Mouse (Mus musculus) heart, postnatal 14 days (tissue): ENCODE measurements at regions not wholly inside any gene's neighbourhood (a gene's known extent, or its start where the extent isn't known, plus 50 kb on each side); places are given as distances from the start of the nearest gene placed in this dataset.
"Not testable (repeated sequence)": the region's sequence is repeated elsewhere in the genome, so short reads cannot be mapped to it uniquely, and the experiment has no call there.

Source experiments
- DNase-seq, 2 experiments: peaks; one replicate each; pipeline ENCODE4 v3.0.0; 2021 to 2022
- intact Hi-C: fragments of 180-260 bp; cut with DNase I; formaldehyde crosslinking; loops from one replicate; pipeline ENCODE4 v1.15.1; 2025

GRCm38 (mm10) chr6:18566934-18567333 is 52.3 kb upstream of the Cttnbp2 start:
- intact Hi-C loops, DNase-seq: not testable (repeated sequence)

GRCm38 (mm10) chr6:18569221-18569620 is 54.6 kb upstream of the Cttnbp2 start:
- intact Hi-C loops, result no loop called here
- no peak for DNase-seq

GRCm38 (mm10) chr6:18578501-18578900 is 63.9 kb upstream of the Cttnbp2 start:
- intact Hi-C loops, result no loop called here
- no peak for DNase-seq

GRCm38 (mm10) chr6:18589436-18589835 is 74.8 kb upstream of the Cttnbp2 start:
- DNase-seq, result no peak
- intact Hi-C loops, result no loop called here

- intact Hi-C loops, result no loop called here
- DNase-seq, result no peak
Measured at GRCm38 (mm10) chr6:18596680-18597079, 82.0 kb upstream of the Cttnbp2 start.

- intact Hi-C loops, result no loop called here
- DNase-seq, result no peak
Measured at GRCm38 (mm10) chr6:18599626-18600025, 85.0 kb upstream of the Cttnbp2 start.

- no peak for DNase-seq
- intact Hi-C loops, result no loop called here
Measured at GRCm38 (mm10) chr6:18601926-18602325, 87.3 kb upstream of the Cttnbp2 start.

GRCm38 (mm10) chr6:18621372-18622262 is 107.0 kb upstream of the Cttnbp2 start:
- intact Hi-C loops, result no loop called here
- no peak for DNase-seq

DNA sequence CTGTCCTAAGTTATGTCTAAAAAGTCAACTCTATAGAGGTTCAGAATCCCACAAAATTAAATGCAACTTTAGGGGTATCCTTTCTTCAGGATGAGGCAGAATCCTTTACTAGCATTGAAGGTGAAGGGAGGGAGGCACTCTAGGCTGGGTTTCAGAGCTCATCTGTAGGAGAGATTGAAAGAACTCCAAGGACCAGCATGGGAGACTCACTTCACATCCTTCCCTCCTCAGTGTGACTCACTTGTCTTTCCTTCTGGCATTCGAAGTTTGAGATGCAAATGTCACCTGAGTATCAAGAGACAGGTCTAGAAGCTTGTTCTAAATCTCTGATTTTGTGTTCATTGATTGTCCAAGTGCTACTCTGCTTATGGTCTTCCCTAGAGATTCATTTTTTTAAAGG is 113.9 kb upstream of the Cttnbp2 start:
- no peak for DNase-seq
- intact Hi-C loops, result no loop called here

DNA sequence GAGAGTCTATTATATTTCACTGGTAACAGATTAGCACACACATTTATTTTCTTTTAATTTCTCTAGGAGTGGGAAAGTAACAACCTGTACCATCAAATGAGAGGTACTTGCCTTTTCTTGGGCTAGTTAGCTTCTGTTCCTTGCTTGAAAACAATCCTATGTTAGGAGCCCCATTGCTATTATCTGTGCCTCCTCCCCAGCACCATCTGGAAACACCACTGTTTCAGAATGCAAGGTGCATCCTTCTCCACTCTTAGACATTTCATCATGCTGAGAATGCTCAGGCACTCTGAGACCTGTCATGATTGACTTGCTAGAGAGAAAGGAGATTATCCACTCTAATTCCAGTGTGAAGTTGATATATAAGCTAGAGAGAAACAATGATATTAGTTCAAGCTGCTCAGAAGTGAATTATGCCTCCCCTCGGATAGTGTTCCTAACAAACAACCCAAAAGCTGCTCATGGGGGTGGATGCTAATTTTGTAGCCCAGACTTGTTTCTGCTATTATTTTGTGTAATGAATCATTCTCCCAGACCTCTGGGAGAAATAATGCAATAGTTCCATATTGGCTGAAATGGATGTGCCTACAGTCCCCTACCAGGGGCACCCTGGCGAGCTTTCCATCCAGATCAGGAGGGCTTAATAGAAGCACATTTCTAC is 119.0 kb upstream of the Cttnbp2 start:
- no peak for DNase-seq
- intact Hi-C loops, result no loop called here

DNA sequence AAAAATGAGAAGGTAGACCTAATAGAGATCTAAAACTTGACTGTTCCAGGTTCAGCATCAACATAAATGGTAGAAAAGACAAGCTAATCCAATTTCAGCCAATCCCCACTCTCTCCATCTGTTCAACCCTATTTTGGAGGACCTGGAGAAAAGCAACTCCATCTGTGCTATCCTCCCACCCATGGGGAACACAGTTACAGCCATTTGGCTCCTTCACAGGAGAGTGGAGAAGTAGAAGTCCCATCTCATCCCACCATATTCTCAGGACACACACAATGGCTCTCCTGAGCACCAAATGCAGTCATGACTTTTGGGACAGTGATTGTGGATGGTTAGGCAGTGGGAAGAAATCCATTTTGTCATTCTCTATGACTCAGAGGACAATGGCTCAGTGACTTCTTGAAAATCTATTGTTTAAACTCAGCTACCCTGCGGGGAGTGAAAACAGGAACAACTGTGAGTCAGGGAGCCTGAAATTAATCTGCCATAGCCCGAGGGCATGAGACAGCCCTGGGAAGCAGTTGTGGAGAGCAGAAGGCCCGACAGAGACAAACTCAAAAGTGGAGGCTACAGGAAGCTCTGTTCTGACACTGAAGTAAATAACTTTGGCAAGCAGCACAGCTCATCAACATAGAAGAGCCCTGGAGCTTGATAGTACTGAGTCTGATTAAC is 125.2 kb upstream of the Cttnbp2 start:
- no peak for DNase-seq
- intact Hi-C loops, result no loop called here

GRCm38 (mm10) chr6:18648898-18649591 is 134.4 kb upstream of the Cttnbp2 start:
- no peak for DNase-seq
- intact Hi-C loops, result no loop called here

DNA sequence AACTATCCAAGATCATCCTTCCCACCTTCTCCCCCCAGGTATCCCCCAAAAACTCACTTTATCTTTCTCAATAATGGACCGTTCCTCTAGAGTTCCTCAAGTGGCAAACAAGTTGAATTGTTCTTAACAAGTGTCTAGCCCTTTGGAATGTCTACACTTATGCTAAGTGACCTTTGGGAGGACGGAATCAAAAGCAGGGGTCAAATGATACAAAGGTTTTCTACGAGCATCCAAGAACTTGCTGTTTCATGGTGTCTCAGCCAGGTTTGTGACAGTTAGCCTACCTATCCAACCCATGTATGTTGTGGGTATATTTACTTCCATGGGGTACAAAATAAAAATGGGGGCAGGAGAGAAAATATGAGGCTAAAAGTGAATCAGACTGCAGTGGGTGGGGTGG is 136.7 kb upstream of the Cttnbp2 start:
- DNase-seq, result no peak
- intact Hi-C loops, result no loop called here

DNA sequence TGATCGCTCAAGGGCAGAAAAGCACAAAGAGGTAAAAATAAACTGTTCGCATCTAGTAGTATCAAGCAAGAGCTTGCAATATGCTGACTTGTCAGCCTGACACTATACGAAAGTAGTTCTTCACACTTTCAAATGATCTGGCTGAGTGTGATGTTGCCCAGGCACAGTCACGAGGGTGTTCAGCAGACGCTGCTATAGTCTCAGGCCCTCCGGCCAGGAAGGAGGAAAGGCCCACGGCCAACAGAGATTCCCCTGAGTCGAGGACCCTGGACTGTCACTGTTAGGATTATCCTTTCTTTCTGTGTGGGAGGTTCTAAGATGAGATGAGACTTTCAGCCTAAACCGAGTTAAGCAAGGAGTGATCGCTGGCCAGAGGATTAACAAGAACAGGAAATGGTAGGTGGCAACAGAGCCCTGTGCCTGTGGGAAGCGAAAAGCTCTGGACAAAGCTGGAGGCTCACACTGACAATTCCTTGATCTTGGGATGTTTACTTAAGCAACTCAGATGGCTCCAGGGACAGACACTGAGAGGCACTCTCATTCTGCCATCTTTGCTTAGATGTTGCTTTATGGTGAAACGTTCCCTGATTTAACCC is 137.5 kb upstream of the Cttnbp2 start:
- intact Hi-C loops, result no loop called here

GRCm38 (mm10) chr6:18654275-18654674 is 139.6 kb upstream of the Cttnbp2 start:
- DNase-seq, result no peak
- intact Hi-C loops, result no loop called here

More for the DNA sequence above, 137.5 kb upstream of the Cttnbp2 start:
- no peak for DNase-seq

DNA sequence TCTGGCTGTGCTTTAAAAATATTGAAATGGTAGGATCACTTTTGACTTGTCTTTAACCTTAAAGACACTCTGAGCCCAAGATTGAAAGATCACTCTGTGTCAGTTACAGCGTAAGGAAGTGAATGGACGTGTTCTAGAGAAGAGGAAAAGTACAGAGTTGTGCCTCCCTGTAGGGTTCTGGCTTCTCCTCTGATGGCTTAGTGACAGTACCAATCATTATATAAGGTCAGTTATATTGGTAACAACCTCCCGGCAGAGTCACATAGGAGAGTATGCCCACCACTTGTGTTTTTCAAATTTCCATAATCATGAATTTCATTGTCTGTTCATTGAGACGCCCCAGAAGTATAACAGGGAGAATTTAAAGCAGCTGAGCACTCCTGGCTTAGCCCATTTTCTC is 141.6 kb upstream of the Cttnbp2 start:
- intact Hi-C loops, result no loop called here
- no peak for DNase-seq

- intact Hi-C loops, result no loop called here
- DNase-seq, result no peak
Measured at GRCm38 (mm10) chr6:18656772-18657401, 142.2 kb upstream of the Cttnbp2 start.

- intact Hi-C loops, result no loop called here
- no peak for DNase-seq
Measured at GRCm38 (mm10) chr6:18664687-18665086, 150.0 kb upstream of the Cttnbp2 start.

- DNase-seq, result no peak
- intact Hi-C loops, result no loop called here
Measured at GRCm38 (mm10) chr6:18665992-18666391, 151.3 kb upstream of the Cttnbp2 start.

GRCm38 (mm10) chr6:18666543-18666942 is 151.9 kb upstream of the Cttnbp2 start:
- no peak for DNase-seq
- intact Hi-C loops, result no loop called here
